Mouse (Mus musculus): ENCODE results near the gene Furin. TPM values are rescaled to one million over a fixed set of nuclear protein-coding genes. Genes with fewer than 3 reads are reported as not detected.

Gene Furin
- total RNA-seq, 2 experiments from 2014 or later = 44.8 TPM

Other genes starting within 250 kb of the Furin start
- 10 to 100 TPM; 23.5 to 23.7 TPM for gene Sema4b, start 218.6 kb downstream of the Furin start, total RNA-seq (2021)
- 10 to 100 TPM; 19.4 to 21.2 TPM for gene Cib1, start 172.6 kb downstream of the Furin start, total RNA-seq (2021)
- 1 to 10 TPM; 6.0 to 7.0 TPM for gene Gdpgp1, start 172.6 kb downstream of the Furin start, total RNA-seq (2021)
- gene Ttll13, start 159.1 kb downstream of the Furin start, total RNA-seq (2021) = 1 to 10 TPM; 1.3 to 2.2 TPM
- gene Ngrn, start 144.2 kb downstream of the Furin start, total RNA-seq (2021) = 10 to 100 TPM; 43.9 to 46.8 TPM
- 10 to 100 TPM; 22.9 to 26.3 TPM for gene Vps33b, start 135.8 kb downstream of the Furin start, total RNA-seq (2021)
- 1 to 10 TPM; 5.1 to 8.8 TPM for gene Prc1, start 111.0 kb downstream of the Furin start, total RNA-seq (2021)
- 10 to 100 TPM; 15.7 to 20.8 TPM for gene Rccd1, start 81.0 kb downstream of the Furin start, total RNA-seq (2021)
- gene Unc45a, start 64.4 kb downstream of the Furin start, total RNA-seq (2021) = 10 to 100 TPM; 52.5 to 54.1 TPM
- gene Hddc3, start 62.3 kb downstream of the Furin start, total RNA-seq (2021) = 10 to 100 TPM; 38.3 to 45.8 TPM
- 100 to 1,000 TPM; 106 to 108 TPM for gene Man2a2, start 34.1 kb downstream of the Furin start, total RNA-seq (2021)
- 1 to 10 TPM; 4.7 to 5.3 TPM for gene Fes, start 17.5 kb downstream of the Furin start, total RNA-seq (2021)
- 1 to 10 TPM; 6.5 to 7.6 TPM for gene Blm, start 129.7 kb upstream of the Furin start, total RNA-seq (2021)

Measured in left cerebral cortex, postnatal 10 days (tissue).